Mouse (Mus musculus) stomach, postnatal 0 days (tissue): ENCODE results near the gene Hist1h2bj. TPM values are rescaled to one million over a fixed set of nuclear protein-coding genes. Genes with fewer than 3 reads are reported as not detected.
A peak's percentile ranks its signal among the peaks of the same experiment; 100 is the strongest.

ENCODE experiments used
- ATAC-seq: fragments of 200-750 bp; cut with Nextera tagmentation; 2 replicates; pipeline ENCODE4 v1.8.0; 2017; ENCODE audit not compliant: low FRiP score, low TSS enrichment
- DNase-seq: peaks from one replicate; pipeline ENCODE4 v3.0.0-alpha.2; 2016; ENCODE audit warnings: low spot score
- H3K27ac ChIP-seq: fragments of 300-500 bp; sonication (generic); replicated peaks from 2 replicates; pipeline ENCODE4 v1.5.1; 2014; ENCODE audit warnings: mild to moderate bottlenecking, control low read depth
- H3K27me3 ChIP-seq: fragments of 300-500 bp; sonication (generic); 2 replicates; pipeline ENCODE4 v1.6.1; 2014; ENCODE audit warnings: low read length; ENCODE audit not compliant: control insufficient read depth, insufficient read depth
- H3K36me3 ChIP-seq: fragments of 300-500 bp; sonication (generic); 2 replicates; pipeline ENCODE4 v1.6.1; 2014; ENCODE audit warnings: low read length, mixed read lengths; ENCODE audit not compliant: control insufficient read depth, insufficient read depth
- H3K4me1 ChIP-seq: fragments of 300-500 bp; sonication (generic); replicated peaks from 2 replicates; pipeline ENCODE4 v1.6.1; 2014; ENCODE audit warnings: antibody characterized with exemption; ENCODE audit not compliant: control insufficient read depth, insufficient read depth
- H3K4me2 ChIP-seq: fragments of 300-500 bp; sonication (generic); replicated peaks from 2 replicates; pipeline ENCODE4 v1.6.1; 2014; ENCODE audit warnings: low read depth, mild to moderate bottlenecking, control low read depth, moderate library complexity
- H3K4me3 ChIP-seq: fragments of 300-500 bp; sonication (generic); 2 replicates; pipeline ENCODE4 v1.5.1; 2014; ENCODE audit warnings: low read depth, low read length, control low read depth
- H3K9ac ChIP-seq: fragments of 300-500 bp; sonication (generic); 2 replicates; pipeline ENCODE4 v1.6.1; 2014; ENCODE audit warnings: mild to moderate bottlenecking, low read length, control low read depth, mixed read lengths
- H3K9me3 ChIP-seq: fragments of 300-500 bp; sonication (generic); 2 replicates; pipeline ENCODE4 v1.6.1; 2016; ENCODE audit warnings: low read length; ENCODE audit not compliant: control insufficient read depth
- CTCF ChIP-seq: IDR thresholded peaks from 2 replicates; pipeline ENCODE4 v1.5.1; 2016; ENCODE audit warnings: antibody characterized with exemption, low read depth, mild to moderate bottlenecking, moderate library complexity
- EP300 ChIP-seq: optimal IDR thresholded peaks from 2 replicates; pipeline ENCODE3; 2016; ENCODE audit warnings: antibody characterized with exemption
- WGBS: fragments of 180-500 bp; shearing (Covaris S2); extraction: QIAGEN DNeasy Blood & Tissue Kit; methylation state at CpG from one replicate; pipeline ENCODE4 v1.1.7; 2014; 5-methylcytosine and 5-hydroxymethylcytosine counted together
- polyA plus RNA-seq: library from polyadenylated mRNA; unstranded; fragments of >200 nt; fragmentation: Nextera tagmentation; extraction: Ambion mirVana; gene quantifications from 2 replicates; pipeline ENCODE4 v1.2.1, GENCODE M21; 2015

The Hist1h2bj gene
- polyA plus RNA-seq, 1 experiment from 2014 or later: 3.7 TPM

- no peak overlapping the region for H3K4me2 ChIP-seq
- WGBS: 89% methylated on average over 6 of the region's 6 CpGs
- no peaks in the 10 kb centered on the region for H3K36me3 ChIP-seq
- no peak overlapping the region for H3K4me3 ChIP-seq
- H3K27me3 ChIP-seq: no peaks in the 10 kb centered on the region
- H3K4me1 ChIP-seq: 0 out of 2 replicates have a peak, but pooled peaks cover 2% of the 10 kb centered on the region
- H3K9me3 ChIP-seq: no peaks in the 10 kb centered on the region
- H3K27ac ChIP-seq: no peak overlapping the region
- no peak overlapping the region for H3K9ac ChIP-seq
- TF ChIP-seq EP300: no peak
- TF ChIP-seq CTCF: no peak
- DNase-seq (no peak), ATAC-seq (no peak)
These were observed 1.6 kb downstream of the Hist1h2bj start for GRCm38 (mm10) chr13:22044432-22045155.

GRCm38 (mm10) chr13:22045311-22045710, 2.3 kb downstream of the Hist1h2bj start:
- Histone ChIP-seq H3K9me3 (no peaks in the 10 kb centered on the region), H3K4me1 (0 out of 2 replicates have a peak, but pooled peaks cover 1% of the 10 kb centered on the region), H3K27me3 (no peaks in the 10 kb centered on the region), H3K4me2 (no peak overlapping the region), H3K27ac (no peak overlapping the region), H3K9ac (no peak overlapping the region), H3K36me3 (no peaks in the 10 kb centered on the region), H3K4me3 (no peak overlapping the region)
- no peak for DNase-seq
- no peak for ATAC-seq
- TF ChIP-seq CTCF (no peak), EP300 (no peak)
- 43% methylated on average over 2 of the region's 2 CpGs for WGBS

GRCm38 (mm10) chr13:22049041-22049440, 6.0 kb downstream of the Hist1h2bj start:
- Histone ChIP-seq H3K4me2 (no peak overlapping the region), H3K4me3 (no peak overlapping the region), H3K4me1 (no peaks in the 10 kb centered on the region), H3K9me3 (no peaks in the 10 kb centered on the region), H3K36me3 (no peaks in the 10 kb centered on the region), H3K9ac (no peak overlapping the region), H3K27me3 (no peaks in the 10 kb centered on the region), H3K27ac (no peak overlapping the region)
- 88% methylated on average over 2 of the region's 2 CpGs for WGBS
- DNase-seq: no peak
- TF ChIP-seq CTCF: no peak
- no peak for TF ChIP-seq EP300
- no peak for ATAC-seq

GRCm38 (mm10) chr13:22049737-22050440, 6.9 kb downstream of the Hist1h2bj start:
- peak overlapping the region; percentile 67 for H3K4me2 ChIP-seq
- H3K4me1 ChIP-seq: no peaks in the 10 kb centered on the region
- whole genome bisulfite sequencing: 2% methylated on average over 14 of the region's 14 CpGs
- no peak for DNase-seq
- H3K27me3 ChIP-seq: no peaks in the 10 kb centered on the region
- H3K4me3 ChIP-seq: peak overlapping the region; percentile 40
- 0 out of 2 replicates have a peak, but pooled peaks have one; percentile 25 for ATAC-seq
- TF ChIP-seq EP300: no peak
- no peak for TF ChIP-seq CTCF
- H3K27ac ChIP-seq: peak overlapping the region; percentile 25; the same call in 1 of the 2 replicates
- H3K9ac ChIP-seq: peak overlapping the region; percentile 8; the same call in 1 of the 2 replicates
- H3K36me3 ChIP-seq: no peaks in the 10 kb centered on the region
- no peaks in the 10 kb centered on the region for H3K9me3 ChIP-seq

GRCm38 (mm10) chr13:22050591-22051522, 7.8 kb downstream of the Hist1h2bj start:
- DNase-seq: peak; percentile 93
- WGBS: under 1% methylated on average over 52 of the region's 52 CpGs
- peak; percentile 95 for ATAC-seq

More at GRCm38 (mm10) chr13:22050591-22051522, 7.8 kb downstream of the Hist1h2bj start:
- Histone ChIP-seq H3K9me3 (no peaks in the 10 kb centered on the region), H3K4me3 (peak overlapping the region; percentile 40), H3K4me2 (peak overlapping the region; percentile 67), H3K36me3 (no peaks in the 10 kb centered on the region), H3K27me3 (no peaks in the 10 kb centered on the region), H3K4me1 (no peaks in the 10 kb centered on the region), H3K27ac (peak overlapping the region; percentile 45), H3K9ac (peak overlapping the region; percentile 48)
- TF ChIP-seq CTCF (peak; percentile 85), EP300 (no peak)
